23 mouse cellular contexts compared by ENCODE assay signal in genomic region chr14:30217124-30217523, GRCm38 (mm10).
DNase-seq lines count a peak whose midpoint lies in the region; ATAC-seq and TF ChIP-seq lines count a peak whose summit lies in the region.
"Had no signal": no experiment of that assay in that cellular context is flagged by ENCODE, and none has a peak within 500 bp of the region (broad histone marks: within the 10 kb centered on the region; RNA-seq: fewer than 3 reads in every experiment).

No protein-coding gene starts in this region.

- no peaks in the 10 kb centered on the region for H3K9me3 ChIP-seq in midbrain, postnatal 0 days (ENCODE audit: low read length)
- no peaks in the 10 kb centered on the region for H3K9me3 ChIP-seq in midbrain, embryonic 15.5 days
- H3K9me3 ChIP-seq: forebrain, embryonic 10.5 days; G1E; midbrain, embryonic 10.5 days had no signal

- no peaks in the 10 kb centered on the region for H3K4me1 ChIP-seq in midbrain, postnatal 0 days (ENCODE audit: insufficient read depth, low read length)
- H3K4me1 ChIP-seq in midbrain, embryonic 15.5 days: no peaks in the 10 kb centered on the region
- H3K4me1 ChIP-seq: midbrain, embryonic 10.5 days had no signal

- H3K9ac ChIP-seq in midbrain, postnatal 0 days (replicated peaks; ENCODE audit: low read length, poor library complexity, severe bottlenecking): no peak overlapping the region
- no peak overlapping the region for H3K9ac ChIP-seq in midbrain, embryonic 15.5 days

- DNase-seq in layer of hippocampus, adult 2 months (ENCODE audit: low spot score in 2 of 2): no peak
- DNase-seq in layer of hippocampus, adult 18-20 months (ENCODE audit: low spot score in 2 of 2): no peak
- DNase-seq in midbrain, postnatal 0 days (ENCODE audit: low spot score): peak; percentile 57
- DNase-seq in brain, adult 2 months (ENCODE audit: low read depth, low spot score): peak; percentile 80
- peak; percentile 24 for DNase-seq in splenic B cell, adult 2 months (ENCODE audit: low read depth, low spot score)
- no peak for DNase-seq in lung, postnatal 4 days
- DNase-seq: adrenal gland, postnatal 25 days; cerebellum, adult 11-12 months; cerebellum, postnatal 36 days; gastrocnemius, postnatal 10 days; heart, adult 18-20 months; heart, postnatal 4 days; kidney, adult 18-20 months; kidney, postnatal 14 days; liver; lung, postnatal 10 days; right cerebral cortex, postnatal 14 days had no signal

- ATAC-seq in midbrain, postnatal 0 days (ENCODE audit: low FRiP score): no peak
- ATAC-seq in midbrain, embryonic 15.5 days (replicated peaks): no peak
- ATAC-seq: CD4-positive, CD25-positive, alpha-beta regulatory T cell, adult 4 months had no signal

- no peak overlapping the region for H3K4me3 ChIP-seq in layer of hippocampus, adult 2 months
- no peak overlapping the region for H3K4me3 ChIP-seq in midbrain, postnatal 0 days (ENCODE audit: low read depth, low read length)
- no peak overlapping the region for H3K4me3 ChIP-seq in midbrain, embryonic 15.5 days
- H3K4me3 ChIP-seq: forebrain, embryonic 10.5 days; midbrain, embryonic 10.5 days had no signal

- peak; percentile 63 for TF ChIP-seq CTCF in layer of hippocampus, adult 2 months (conservative IDR thresholded peaks at IDR 0.05)
- TF ChIP-seq CTCF in midbrain, postnatal 0 days (IDR thresholded peaks at IDR 0.05): peak; percentile 52

- 74% methylated on average over 2 of the region's 2 CpGs for WGBS in midbrain, postnatal 0 days
- 83% methylated on average over 2 of the region's 2 CpGs for WGBS in midbrain, embryonic 15.5 days

- H3K27ac ChIP-seq in layer of hippocampus, adult 2 months: no peak overlapping the region
- no peak overlapping the region for H3K27ac ChIP-seq in midbrain, postnatal 0 days (ENCODE audit: low read depth, low read length)
- no peak overlapping the region for H3K27ac ChIP-seq in midbrain, embryonic 15.5 days
- H3K27ac ChIP-seq: forebrain, embryonic 10.5 days; midbrain, embryonic 10.5 days; stomach, postnatal 0 days had no signal

- H3K4me2 ChIP-seq in midbrain, postnatal 0 days (ENCODE audit: low read depth, low read length, poor library complexity, severe bottlenecking): no peak overlapping the region
- H3K4me2 ChIP-seq in midbrain, embryonic 15.5 days: no peak overlapping the region

- H3K36me3 ChIP-seq in midbrain, postnatal 0 days (ENCODE audit: insufficient read depth, low read length): no peaks in the 10 kb centered on the region
- H3K36me3 ChIP-seq in midbrain, embryonic 15.5 days (replicated peaks): no peaks in the 10 kb centered on the region
- H3K36me3 ChIP-seq in splenic B cell, adult 2 months (ENCODE audit: control insufficient read depth, insufficient read depth, low read length, poor library complexity, severe bottlenecking): no peaks in the 10 kb centered on the region
- H3K36me3 ChIP-seq: forebrain, embryonic 10.5 days; G1E; midbrain, embryonic 10.5 days had no signal

- no peaks in the 10 kb centered on the region for H3K27me3 ChIP-seq in midbrain, postnatal 0 days (ENCODE audit: insufficient read depth, low read length)
- H3K27me3 ChIP-seq in midbrain, embryonic 15.5 days (replicated peaks): no peaks in the 10 kb centered on the region
- no peaks in the 10 kb centered on the region for H3K27me3 ChIP-seq in splenic B cell, adult 2 months (ENCODE audit: control insufficient read depth, insufficient read depth, low read length, poor library complexity, severe bottlenecking)

Comparison
In these comparisons a context has a peak if more than half of its experiments do, and no peak if none do; other contexts are left out.
1. DNase-seq: peak in midbrain, postnatal 0 days (single experiment), brain, adult 2 months (single experiment) and splenic B cell, adult 2 months (single experiment); none in layer of hippocampus, adult 2 months (0 of 2), layer of hippocampus, adult 18-20 months (0 of 2) and lung, postnatal 4 days (0 of 2).